Mouse (Mus musculus): ENCODE measurements at regions not wholly inside any gene's neighbourhood (a gene's known extent, or its start where the extent isn't known, plus 50 kb on each side); places are given as distances from the start of the nearest gene placed in this dataset.

GRCm38 (mm10) chr3:81482742-81483141 is 446.5 kb downstream of the Pdgfc start:
- no peak overlapping the region for H3K4me2 ChIP-seq
- no peaks in the 10 kb centered on the region for H3K36me3 ChIP-seq (replicated peaks)
- H3K9me3 ChIP-seq (replicated peaks): no peaks in the 10 kb centered on the region
- no peak overlapping the region for H3K4me3 ChIP-seq (replicated peaks)
- 58% methylated on average over 2 of the region's 2 CpGs for WGBS (ENCODE audit: insufficient replicate concordance)
- no peak overlapping the region for H3K27ac ChIP-seq (replicated peaks)
- no peaks in the 10 kb centered on the region for H3K4me1 ChIP-seq (replicated peaks)
- H3K27me3 ChIP-seq: no peaks in the 10 kb centered on the region
- H3K9ac ChIP-seq: no peak overlapping the region
- no peak for ATAC-seq (ENCODE audit: insufficient read depth)

GRCm38 (mm10) chr3:81483363-81483762 is 447.1 kb downstream of the Pdgfc start:
- H3K4me2 ChIP-seq: no peak overlapping the region
- no peaks in the 10 kb centered on the region for H3K4me1 ChIP-seq (replicated peaks)
- 40% methylated on average over 2 of the region's 2 CpGs for whole genome bisulfite sequencing (ENCODE audit: insufficient replicate concordance)
- H3K9me3 ChIP-seq (replicated peaks): no peaks in the 10 kb centered on the region
- H3K9ac ChIP-seq: no peak overlapping the region
- no peak for ATAC-seq (ENCODE audit: insufficient read depth)
- no peaks in the 10 kb centered on the region for H3K27me3 ChIP-seq
- H3K27ac ChIP-seq (replicated peaks): no peak overlapping the region
- no peak overlapping the region for H3K4me3 ChIP-seq (replicated peaks)
- no peaks in the 10 kb centered on the region for H3K36me3 ChIP-seq (replicated peaks)

GRCm38 (mm10) chr3:81505316-81505715 is 427.1 kb upstream of the Ctso start:
- no peak for ATAC-seq (ENCODE audit: insufficient read depth)

GRCm38 (mm10) chr3:81508611-81509010 is 423.8 kb upstream of the Ctso start:
- Histone ChIP-seq H3K27me3 (no peaks in the 10 kb centered on the region), H3K9ac (no peak overlapping the region), H3K4me3 (replicated peaks) (no peak overlapping the region), H3K9me3 (replicated peaks) (no peaks in the 10 kb centered on the region), H3K4me2 (no peak overlapping the region), H3K27ac (replicated peaks) (no peak overlapping the region), H3K4me1 (replicated peaks) (no peaks in the 10 kb centered on the region), H3K36me3 (replicated peaks) (no peaks in the 10 kb centered on the region)
- WGBS (ENCODE audit: insufficient replicate concordance): 50% methylated on average over 2 of the region's 2 CpGs
- ATAC-seq (ENCODE audit: insufficient read depth): no peak

More at GRCm38 (mm10) chr3:81505316-81505715, 427.1 kb upstream of the Ctso start:
- no peaks in the 10 kb centered on the region for H3K36me3 ChIP-seq (replicated peaks)
- no peaks in the 10 kb centered on the region for H3K9me3 ChIP-seq (replicated peaks)
- 54% methylated on average over 1 of the region's 1 CpGs for whole genome bisulfite sequencing (ENCODE audit: insufficient replicate concordance)
- no peak overlapping the region for H3K4me2 ChIP-seq
- H3K27ac ChIP-seq (replicated peaks): no peak overlapping the region
- no peaks in the 10 kb centered on the region for H3K4me1 ChIP-seq (replicated peaks)
- H3K4me3 ChIP-seq (replicated peaks): no peak overlapping the region
- H3K9ac ChIP-seq: no peak overlapping the region
- no peaks in the 10 kb centered on the region for H3K27me3 ChIP-seq

GRCm38 (mm10) chr3:81521804-81522203 is 410.6 kb upstream of the Ctso start:
- H3K4me3 ChIP-seq (replicated peaks): no peak overlapping the region

GRCm38 (mm10) chr3:81530872-81531271 is 401.5 kb upstream of the Ctso start:
- Histone ChIP-seq H3K36me3 (replicated peaks) (no peaks in the 10 kb centered on the region), H3K4me1 (replicated peaks) (no peaks in the 10 kb centered on the region), H3K4me3 (replicated peaks) (no peak overlapping the region), H3K27me3 (no peaks in the 10 kb centered on the region), H3K4me2 (no peak overlapping the region), H3K27ac (replicated peaks) (no peak overlapping the region), H3K9ac (no peak overlapping the region), H3K9me3 (replicated peaks) (no peaks in the 10 kb centered on the region)
- ATAC-seq (ENCODE audit: insufficient read depth): no peak
- 45% methylated on average over 1 of the region's 1 CpGs for WGBS (ENCODE audit: insufficient replicate concordance)

More at GRCm38 (mm10) chr3:81521804-81522203, 410.6 kb upstream of the Ctso start:
- Histone ChIP-seq H3K9me3 (replicated peaks) (no peaks in the 10 kb centered on the region), H3K9ac (no peak overlapping the region), H3K4me2 (no peak overlapping the region), H3K36me3 (replicated peaks) (no peaks in the 10 kb centered on the region), H3K27me3 (no peaks in the 10 kb centered on the region), H3K27ac (replicated peaks) (no peak overlapping the region), H3K4me1 (replicated peaks) (no peaks in the 10 kb centered on the region)
- 64% methylated on average over 4 of the region's 4 CpGs for WGBS (ENCODE audit: insufficient replicate concordance)
- ATAC-seq (ENCODE audit: insufficient read depth): no peak

- Histone ChIP-seq H3K9ac (no peak overlapping the region), H3K4me1 (replicated peaks) (no peaks in the 10 kb centered on the region), H3K4me2 (no peak overlapping the region), H3K4me3 (replicated peaks) (no peak overlapping the region), H3K27ac (replicated peaks) (no peak overlapping the region), H3K27me3 (no peaks in the 10 kb centered on the region), H3K9me3 (replicated peaks) (no peaks in the 10 kb centered on the region), H3K36me3 (replicated peaks) (no peaks in the 10 kb centered on the region)
- ATAC-seq (ENCODE audit: insufficient read depth): no peak
- 51% methylated on average over 4 of the region's 4 CpGs for WGBS (ENCODE audit: insufficient replicate concordance)
Observed at GRCm38 (mm10) chr3:81535448-81536205, 396.8 kb upstream of the Ctso start.

GRCm38 (mm10) chr3:81554773-81555172 is 377.6 kb upstream of the Ctso start:
- Histone ChIP-seq H3K9ac (no peak overlapping the region), H3K4me3 (replicated peaks) (no peak overlapping the region), H3K4me2 (no peak overlapping the region), H3K36me3 (replicated peaks) (no peaks in the 10 kb centered on the region), H3K9me3 (replicated peaks) (no peaks in the 10 kb centered on the region), H3K27me3 (no peaks in the 10 kb centered on the region), H3K4me1 (replicated peaks) (no peaks in the 10 kb centered on the region), H3K27ac (replicated peaks) (no peak overlapping the region)
- WGBS (ENCODE audit: insufficient replicate concordance): 58% methylated on average over 7 of the region's 7 CpGs
- no peak for ATAC-seq (ENCODE audit: insufficient read depth)

- no peak for ATAC-seq (ENCODE audit: insufficient read depth)
- no peak overlapping the region for H3K4me3 ChIP-seq (replicated peaks)
- H3K9me3 ChIP-seq (replicated peaks): no peaks in the 10 kb centered on the region
- H3K36me3 ChIP-seq (replicated peaks): no peaks in the 10 kb centered on the region
- no peak overlapping the region for H3K27ac ChIP-seq (replicated peaks)
- H3K4me2 ChIP-seq: no peak overlapping the region
- 42% methylated on average over 2 of the region's 2 CpGs for WGBS (ENCODE audit: insufficient replicate concordance)
- H3K27me3 ChIP-seq: no peaks in the 10 kb centered on the region
- no peaks in the 10 kb centered on the region for H3K4me1 ChIP-seq (replicated peaks)
- H3K9ac ChIP-seq: no peak overlapping the region
Observed at GRCm38 (mm10) chr3:81562610-81563258, 369.7 kb upstream of the Ctso start.

GRCm38 (mm10) chr3:81563858-81564756 is 368.3 kb upstream of the Ctso start:
- Histone ChIP-seq H3K4me1 (replicated peaks) (no peaks in the 10 kb centered on the region), H3K36me3 (replicated peaks) (no peaks in the 10 kb centered on the region), H3K9ac (no peak overlapping the region), H3K27me3 (no peaks in the 10 kb centered on the region), H3K27ac (replicated peaks) (no peak overlapping the region), H3K9me3 (replicated peaks) (no peaks in the 10 kb centered on the region), H3K4me3 (replicated peaks) (no peak overlapping the region), H3K4me2 (no peak overlapping the region)
- ATAC-seq (ENCODE audit: insufficient read depth): no peak
- WGBS (ENCODE audit: insufficient replicate concordance): 50% methylated on average over 7 of the region's 7 CpGs

- WGBS (ENCODE audit: insufficient replicate concordance): 39% methylated on average over 1 of the region's 1 CpGs
- Histone ChIP-seq H3K36me3 (replicated peaks) (no peaks in the 10 kb centered on the region), H3K4me2 (no peak overlapping the region), H3K4me1 (replicated peaks) (no peaks in the 10 kb centered on the region), H3K27ac (replicated peaks) (no peak overlapping the region), H3K27me3 (no peaks in the 10 kb centered on the region), H3K9ac (no peak overlapping the region), H3K9me3 (replicated peaks) (no peaks in the 10 kb centered on the region), H3K4me3 (replicated peaks) (no peak overlapping the region)
- ATAC-seq (ENCODE audit: insufficient read depth): no peak
Observed at GRCm38 (mm10) chr3:81564757-81565063, 367.7 kb upstream of the Ctso start.
